Mouse (Mus musculus) embryonic fibroblast, embryonic 13.5 days (primary cell): ENCODE measurements around the gene Cenpq.

Experiments used
- CTCF ChIP-seq: IDR thresholded peaks from 2 replicates; pipeline ENCODE4 v1.5.1; 2011; ENCODE audit warnings: mild to moderate bottlenecking, control low read depth, low read length, moderate library complexity, borderline replicate concordance; ENCODE audit not compliant: insufficient read depth
- POLR2A ChIP-seq: IDR thresholded peaks from 2 replicates; pipeline ENCODE4 v1.6.1; 2011; ENCODE audit warnings: low read depth, mild to moderate bottlenecking, control low read depth, low read length, moderate library complexity

- TF ChIP-seq POLR2A (no peak), CTCF (no peak)
Measured at GRCm38 (mm10) chr17:40899783-40900363, 35.0 kb downstream of the Cenpq start.
